Mouse (Mus musculus) liver, embryonic 14.5 days (tissue): ENCODE data around the gene Ddx31.

Experiments
- CTCF ChIP-seq: IDR thresholded peaks from 2 replicates; pipeline ENCODE4 v1.5.1; 2016; ENCODE audit warnings: antibody characterized with exemption, low read depth, control low read depth
- EP300 ChIP-seq: IDR thresholded peaks from 2 replicates; pipeline ENCODE4 v1.6.1; 2016; ENCODE audit warnings: antibody characterized with exemption, low read depth

DNA sequence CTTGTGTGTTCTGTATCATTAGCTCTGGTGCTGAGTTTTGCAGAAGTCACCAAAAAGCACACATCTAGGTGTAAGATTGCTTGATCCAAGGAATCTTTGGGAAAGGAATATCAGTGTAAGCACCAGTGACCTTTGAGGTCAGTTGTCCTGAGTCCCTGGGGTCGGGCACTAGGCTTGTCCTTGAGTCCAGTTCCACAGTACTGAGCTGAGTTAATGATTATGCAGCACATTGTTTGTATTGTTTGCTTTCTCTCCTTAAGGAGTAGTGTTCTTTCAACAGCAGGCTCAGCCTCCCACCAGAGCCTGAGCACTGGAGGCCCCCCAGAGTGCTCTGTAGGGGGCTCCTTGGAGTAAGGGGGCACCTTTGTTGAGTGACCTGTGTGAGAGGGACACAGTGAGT lies 52.6 kb downstream of the Ddx31 start:
- TF ChIP-seq CTCF (no peak), EP300 (no peak)
